Mouse (Mus musculus): Measurements from ENCODE around the gene Fras1.

Fras1 gene

GRCm38 (mm10) chr5:96373567-96373985 is at the start of gene Fras1:
Gene Fras1, plus strand, starts transcription at chr5:96373955.
- DNase-seq (ENCODE audit: low read depth, low spot score): peak; percentile 31

GRCm38 (mm10) chr5:96331048-96331737 is 42.6 kb upstream of the Fras1 start:
- DNase-seq (ENCODE audit: low read depth, low spot score): no peak

GRCm38 (mm10) chr5:96331738-96332070 is 42.1 kb upstream of the Fras1 start:
- DNase-seq (ENCODE audit: low read depth, low spot score): no peak

GRCm38 (mm10) chr5:96333963-96334362 is 39.8 kb upstream of the Fras1 start:
- no peak for DNase-seq (ENCODE audit: low read depth, low spot score)

- no peak for DNase-seq (ENCODE audit: low read depth, low spot score)
Observed at GRCm38 (mm10) chr5:96340564-96340963, 33.2 kb upstream of the Fras1 start.

- no peak for DNase-seq (ENCODE audit: low read depth, low spot score)
Observed at GRCm38 (mm10) chr5:96344983-96345382, 28.8 kb upstream of the Fras1 start.

GRCm38 (mm10) chr5:96351963-96352362 is 21.8 kb upstream of the Fras1 start:
- DNase-seq (ENCODE audit: low read depth, low spot score): no peak

- no peak for DNase-seq (ENCODE audit: low read depth, low spot score)
Observed at GRCm38 (mm10) chr5:96363950-96364349, 9.8 kb upstream of the Fras1 start.

GRCm38 (mm10) chr5:96365590-96365989 is 8.2 kb upstream of the Fras1 start:
- no peak for DNase-seq (ENCODE audit: low read depth, low spot score)

- DNase-seq (ENCODE audit: low read depth, low spot score): no peak
Observed at GRCm38 (mm10) chr5:96367260-96367659, 6.5 kb upstream of the Fras1 start.

GRCm38 (mm10) chr5:96373106-96373505 is 649 bp upstream of the Fras1 start:
- DNase-seq (ENCODE audit: low read depth, low spot score): no peak

- peak; percentile 45 for DNase-seq (ENCODE audit: low read depth, low spot score)
Observed at GRCm38 (mm10) chr5:96373986-96374901, 489 bp downstream of the Fras1 start.

GRCm38 (mm10) chr5:96375391-96375831 is 1.7 kb downstream of the Fras1 start:
- DNase-seq (ENCODE audit: low read depth, low spot score): no peak

GRCm38 (mm10) chr5:96376216-96376615 is 2.5 kb downstream of the Fras1 start:
- DNase-seq (ENCODE audit: low read depth, low spot score): no peak

GRCm38 (mm10) chr5:96386138-96386933 is 12.6 kb downstream of the Fras1 start:
- no peak for DNase-seq (ENCODE audit: low read depth, low spot score)

GRCm38 (mm10) chr5:96388306-96388705 is 14.6 kb downstream of the Fras1 start:
- DNase-seq (ENCODE audit: low read depth, low spot score): no peak

- DNase-seq (ENCODE audit: low read depth, low spot score): no peak
Observed at GRCm38 (mm10) chr5:96389963-96390623, 16.3 kb downstream of the Fras1 start.

- DNase-seq (ENCODE audit: low read depth, low spot score): no peak
Observed at GRCm38 (mm10) chr5:96391086-96391485, 17.3 kb downstream of the Fras1 start.

- no peak for DNase-seq (ENCODE audit: low read depth, low spot score)
Observed at GRCm38 (mm10) chr5:96394947-96395346, 21.2 kb downstream of the Fras1 start.

- no peak for DNase-seq (ENCODE audit: low read depth, low spot score)
Observed at GRCm38 (mm10) chr5:96395786-96396650, 22.3 kb downstream of the Fras1 start.
